Mouse (Mus musculus): Measurements from ENCODE around the gene Frmd4b. TPM values are rescaled to one million over a fixed set of nuclear protein-coding genes. Genes with fewer than 3 reads are reported as not detected.

The Frmd4b gene
- polyA plus RNA-seq, 1 experiment = 8.2 TPM

GRCm38 (mm10) chr6:97617774-97618173, 433 bp upstream of the Frmd4b start:
- Histone ChIP-seq H3K36me3 (ENCODE audit: control insufficient read depth, insufficient read depth, low read length) (no peaks in the 10 kb centered on the region), H3K4me3 (ENCODE audit: control insufficient read depth, insufficient read depth, low read length) (no peak overlapping the region), H3K27ac (ENCODE audit: control insufficient read depth, insufficient read depth, low read length) (no peak overlapping the region), H3K4me1 (replicated peaks; ENCODE audit: control insufficient read depth, insufficient read depth, low read length) (no peaks in the 10 kb centered on the region), H3K27me3 (ENCODE audit: control insufficient read depth, insufficient read depth, low read length) (peaks cover 3% of the 10 kb centered on the region; the same call in 1 of the 2 replicates)
- 24% methylated on average over 7 of the region's 7 CpGs for WGBS
- DNase-seq = no peak
- TF ChIP-seq POLR2A (IDR thresholded peaks at IDR 0.05; ENCODE audit: control insufficient read depth, extremely low read depth, insufficient read depth, low read length, poor library complexity) (no peak), CTCF (IDR thresholded peaks at IDR 0.05; ENCODE audit: borderline replicate concordance, control insufficient read depth, extremely low read depth, insufficient read depth, low read length, poor library complexity) (no peak)

- 2% methylated on average over 40 of the region's 40 CpGs for WGBS
- peak overlapping the region; percentile 15 for H3K4me3 ChIP-seq (ENCODE audit: control insufficient read depth, insufficient read depth, low read length)
Observed at GRCm38 (mm10) chr6:97616658-97617265, 579 bp downstream of the Frmd4b start.

GRCm38 (mm10) chr6:97615901-97616461, 1.4 kb downstream of the Frmd4b start:
- WGBS = 20% methylated on average over 16 of the region's 16 CpGs
- no peak for DNase-seq
- Histone ChIP-seq H3K36me3 (ENCODE audit: control insufficient read depth, insufficient read depth, low read length) (no peaks in the 10 kb centered on the region), H3K27ac (ENCODE audit: control insufficient read depth, insufficient read depth, low read length) (no peak overlapping the region), H3K4me1 (replicated peaks; ENCODE audit: control insufficient read depth, insufficient read depth, low read length) (no peaks in the 10 kb centered on the region), H3K4me3 (ENCODE audit: control insufficient read depth, insufficient read depth, low read length) (no peak overlapping the region), H3K27me3 (ENCODE audit: control insufficient read depth, insufficient read depth, low read length) (peaks cover 3% of the 10 kb centered on the region; the same call in 1 of the 2 replicates)
- TF ChIP-seq POLR2A (IDR thresholded peaks at IDR 0.05; ENCODE audit: control insufficient read depth, extremely low read depth, insufficient read depth, low read length, poor library complexity) (no peak), CTCF (IDR thresholded peaks at IDR 0.05; ENCODE audit: borderline replicate concordance, control insufficient read depth, extremely low read depth, insufficient read depth, low read length, poor library complexity) (no peak)

More at GRCm38 (mm10) chr6:97616658-97617265, 579 bp downstream of the Frmd4b start:
- no peak overlapping the region for H3K27ac ChIP-seq (ENCODE audit: control insufficient read depth, insufficient read depth, low read length)
- no peaks in the 10 kb centered on the region for H3K4me1 ChIP-seq (replicated peaks; ENCODE audit: control insufficient read depth, insufficient read depth, low read length)
- no peaks in the 10 kb centered on the region for H3K36me3 ChIP-seq (ENCODE audit: control insufficient read depth, insufficient read depth, low read length)
- no peak for TF ChIP-seq CTCF (IDR thresholded peaks at IDR 0.05; ENCODE audit: borderline replicate concordance, control insufficient read depth, extremely low read depth, insufficient read depth, low read length, poor library complexity)
- TF ChIP-seq POLR2A (IDR thresholded peaks at IDR 0.05; ENCODE audit: control insufficient read depth, extremely low read depth, insufficient read depth, low read length, poor library complexity) = no peak
- DNase-seq = no peak
- peaks cover 3% of the 10 kb centered on the region; the same call in 1 of the 2 replicates for H3K27me3 ChIP-seq (ENCODE audit: control insufficient read depth, insufficient read depth, low read length)

- H3K4me1 ChIP-seq (replicated peaks; ENCODE audit: control insufficient read depth, insufficient read depth, low read length) = no peaks in the 10 kb centered on the region
- no peak overlapping the region for H3K4me3 ChIP-seq (ENCODE audit: control insufficient read depth, insufficient read depth, low read length)
- no peak for TF ChIP-seq CTCF (IDR thresholded peaks at IDR 0.05; ENCODE audit: borderline replicate concordance, control insufficient read depth, extremely low read depth, insufficient read depth, low read length, poor library complexity)
- TF ChIP-seq POLR2A (IDR thresholded peaks at IDR 0.05; ENCODE audit: control insufficient read depth, extremely low read depth, insufficient read depth, low read length, poor library complexity) = no peak
- H3K27me3 ChIP-seq (ENCODE audit: control insufficient read depth, insufficient read depth, low read length) = peaks cover 3% of the 10 kb centered on the region; the same call in 1 of the 2 replicates
- no peak overlapping the region for H3K27ac ChIP-seq (ENCODE audit: control insufficient read depth, insufficient read depth, low read length)
- H3K36me3 ChIP-seq (ENCODE audit: control insufficient read depth, insufficient read depth, low read length) = no peaks in the 10 kb centered on the region
- DNase-seq = no peak
Observed at GRCm38 (mm10) chr6:97614179-97614578, 3.2 kb downstream of the Frmd4b start.

- DNase-seq = no peak
- whole genome bisulfite sequencing = 97% methylated on average over 5 of the region's 5 CpGs
- peaks cover 3% of the 10 kb centered on the region; the same call in 1 of the 2 replicates for H3K27me3 ChIP-seq (ENCODE audit: control insufficient read depth, insufficient read depth, low read length)
- TF ChIP-seq CTCF (IDR thresholded peaks at IDR 0.05; ENCODE audit: borderline replicate concordance, control insufficient read depth, extremely low read depth, insufficient read depth, low read length, poor library complexity) (no peak), POLR2A (IDR thresholded peaks at IDR 0.05; ENCODE audit: control insufficient read depth, extremely low read depth, insufficient read depth, low read length, poor library complexity) (no peak)
- H3K36me3 ChIP-seq (ENCODE audit: control insufficient read depth, insufficient read depth, low read length) = no peaks in the 10 kb centered on the region
- no peak overlapping the region for H3K4me3 ChIP-seq (ENCODE audit: control insufficient read depth, insufficient read depth, low read length)
- no peaks in the 10 kb centered on the region for H3K4me1 ChIP-seq (replicated peaks; ENCODE audit: control insufficient read depth, insufficient read depth, low read length)
- H3K27ac ChIP-seq (ENCODE audit: control insufficient read depth, insufficient read depth, low read length) = no peak overlapping the region
Observed at GRCm38 (mm10) chr6:97612861-97613260, 4.5 kb downstream of the Frmd4b start.

GRCm38 (mm10) chr6:97610051-97610450, 7.3 kb downstream of the Frmd4b start:
- Histone ChIP-seq H3K4me1 (replicated peaks; ENCODE audit: control insufficient read depth, insufficient read depth, low read length) (no peaks in the 10 kb centered on the region), H3K27me3 (ENCODE audit: control insufficient read depth, insufficient read depth, low read length) (no peaks in the 10 kb centered on the region; the same call in 1 of the 2 replicates), H3K27ac (ENCODE audit: control insufficient read depth, insufficient read depth, low read length) (no peak overlapping the region), H3K4me3 (ENCODE audit: control insufficient read depth, insufficient read depth, low read length) (no peak overlapping the region), H3K36me3 (ENCODE audit: control insufficient read depth, insufficient read depth, low read length) (no peaks in the 10 kb centered on the region)
- no peak for DNase-seq
- TF ChIP-seq CTCF (IDR thresholded peaks at IDR 0.05; ENCODE audit: borderline replicate concordance, control insufficient read depth, extremely low read depth, insufficient read depth, low read length, poor library complexity) = no peak
- TF ChIP-seq POLR2A (IDR thresholded peaks at IDR 0.05; ENCODE audit: control insufficient read depth, extremely low read depth, insufficient read depth, low read length, poor library complexity) = no peak
- WGBS = 94% methylated on average over 2 of the region's 2 CpGs

All from thymus, adult 2 months (tissue).